Mouse (Mus musculus): ENCODE data around the gene Eprs.

Eprs gene

DNA sequence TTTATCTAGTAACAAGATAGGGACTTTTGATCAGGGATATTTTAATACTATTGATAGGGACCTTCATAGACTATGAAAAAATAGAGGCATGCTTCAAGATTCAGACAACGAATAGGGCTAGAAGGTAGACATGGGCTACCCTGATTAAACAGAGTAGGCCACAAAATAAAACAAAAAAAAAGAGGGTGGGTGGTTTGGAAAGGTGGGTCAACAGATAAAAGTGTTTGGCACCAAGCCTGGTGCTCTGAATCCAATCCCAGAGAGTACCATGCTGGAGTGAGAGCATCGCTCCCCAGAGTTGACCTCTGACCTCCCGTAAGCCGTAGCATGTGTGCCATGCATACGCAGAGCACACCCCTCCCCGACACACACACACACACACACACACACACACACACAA lies 89.6 kb downstream of the Eprs start:
- DNase-seq: no peak

DNA sequence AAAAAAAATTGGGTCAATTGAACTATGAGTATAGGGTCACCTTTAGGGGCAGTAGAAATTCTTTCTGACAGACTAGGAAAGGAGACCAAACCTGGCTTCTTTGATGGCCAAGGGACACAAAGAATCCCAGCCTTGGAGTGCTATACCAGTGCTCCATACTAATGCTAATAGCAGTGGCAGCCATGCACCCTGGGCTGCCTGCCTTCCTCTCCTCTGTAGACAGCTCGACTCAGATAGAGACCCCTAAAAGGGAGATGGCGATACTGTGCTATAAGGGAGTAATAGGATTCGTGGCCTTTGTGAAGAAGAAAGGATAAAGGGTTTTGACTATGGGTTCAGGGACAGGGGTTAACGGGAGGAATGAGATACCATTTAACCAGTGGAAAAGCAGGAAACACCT lies 91.3 kb downstream of the Eprs start:
- DNase-seq: no peak

DNA sequence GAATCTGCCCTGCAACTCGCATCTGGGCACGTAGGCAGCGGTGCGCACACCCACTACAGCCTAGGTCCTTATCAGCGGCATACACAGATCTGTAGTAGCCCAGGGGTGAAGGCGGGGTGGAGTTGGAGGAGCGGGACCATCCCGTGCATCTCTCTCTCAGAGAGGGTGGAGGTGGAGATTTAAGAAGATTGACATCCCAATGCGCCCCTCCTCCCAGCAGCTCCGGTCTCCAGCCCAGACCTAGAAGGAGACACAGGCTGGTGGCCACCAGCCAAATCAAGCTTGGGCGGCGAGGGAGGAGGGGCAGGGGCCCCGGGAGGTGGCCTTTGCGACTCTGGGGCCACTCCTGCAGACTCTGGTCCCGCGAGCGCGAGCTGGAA lies 91.7 kb downstream of the Eprs start, which contains the start of gene Slc30a10:
Gene Slc30a10, plus strand, starts transcription at position 274 of the 380 bp plus-strand sequence.
- DNase-seq: peak; percentile 67

DNA sequence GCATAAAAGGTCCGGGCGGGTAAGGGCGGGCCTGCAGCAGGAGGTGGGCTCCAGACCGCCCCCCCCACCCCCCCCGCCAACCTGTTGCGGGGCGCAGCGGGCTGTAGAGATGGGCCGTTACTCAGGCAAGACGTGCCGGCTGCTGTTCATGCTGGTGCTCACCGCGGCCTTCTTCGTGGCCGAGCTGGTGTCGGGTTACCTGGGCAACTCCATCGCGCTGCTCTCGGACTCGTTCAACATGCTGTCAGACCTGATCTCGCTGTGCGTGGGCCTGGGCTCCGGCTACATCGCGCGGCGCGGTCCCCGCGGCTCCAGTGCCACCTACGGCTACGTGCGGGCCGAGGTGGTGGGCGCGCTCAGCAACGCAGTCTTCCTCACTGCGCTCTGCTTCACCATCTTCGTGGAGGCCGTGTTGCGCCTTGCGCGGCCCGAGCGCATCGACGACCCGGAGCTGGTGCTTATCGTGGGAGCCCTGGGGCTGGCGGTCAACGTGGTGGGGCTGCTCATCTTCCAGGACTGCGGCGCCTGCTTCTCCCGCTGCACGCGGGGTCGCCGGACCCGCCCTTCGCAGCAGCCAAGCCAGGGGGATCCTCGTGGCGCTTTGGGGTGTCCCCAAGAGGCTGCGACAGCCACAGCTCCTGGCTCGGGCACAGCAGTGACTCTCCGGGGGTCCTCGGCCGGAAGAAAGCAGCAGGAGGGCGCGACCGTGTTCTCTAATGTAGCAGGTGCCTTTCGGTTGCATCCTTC lies 92.3 kb downstream of the Eprs start:
- DNase-seq: peak; percentile 30

DNA sequence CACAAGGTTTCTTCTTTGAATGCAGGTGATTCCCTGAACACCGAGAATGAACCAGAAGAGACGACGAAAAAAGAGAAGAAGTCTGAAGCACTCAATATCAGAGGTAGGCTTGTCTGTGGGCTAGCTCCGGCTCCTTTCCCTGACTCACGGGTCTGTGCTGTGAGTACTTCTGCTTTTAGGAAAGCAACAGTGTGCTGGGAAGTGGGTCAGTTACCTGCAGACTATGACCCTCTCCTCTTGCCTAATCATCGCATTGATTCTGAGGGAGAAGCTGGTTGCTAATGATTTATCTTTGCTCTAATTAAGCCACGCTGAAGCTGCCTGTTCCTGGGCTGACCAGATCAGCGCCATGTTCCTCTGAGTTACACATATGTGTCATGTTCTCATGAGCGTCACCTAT lies 93.5 kb downstream of the Eprs start:
- DNase-seq: no peak

DNA sequence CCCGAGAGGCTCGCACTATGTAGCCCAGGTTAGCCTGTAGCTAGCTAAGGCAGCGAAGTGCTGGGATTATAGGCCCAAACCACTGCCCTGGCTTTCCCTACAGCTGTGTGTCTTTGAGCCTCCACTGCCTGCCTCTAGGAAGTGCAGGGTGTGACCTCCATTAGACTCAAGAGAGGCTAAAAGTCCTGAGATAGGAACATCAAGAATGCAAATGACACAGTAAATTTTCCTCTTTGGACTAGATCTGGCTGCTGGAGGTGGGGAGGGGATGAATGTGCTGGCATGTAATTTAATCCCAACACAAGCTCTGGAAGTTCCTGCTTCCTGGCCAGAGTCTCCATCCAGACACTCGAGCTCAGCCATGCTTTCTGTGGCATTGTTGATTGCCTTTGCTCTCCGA lies 97.3 kb downstream of the Eprs start:
- no peak for DNase-seq

DNA sequence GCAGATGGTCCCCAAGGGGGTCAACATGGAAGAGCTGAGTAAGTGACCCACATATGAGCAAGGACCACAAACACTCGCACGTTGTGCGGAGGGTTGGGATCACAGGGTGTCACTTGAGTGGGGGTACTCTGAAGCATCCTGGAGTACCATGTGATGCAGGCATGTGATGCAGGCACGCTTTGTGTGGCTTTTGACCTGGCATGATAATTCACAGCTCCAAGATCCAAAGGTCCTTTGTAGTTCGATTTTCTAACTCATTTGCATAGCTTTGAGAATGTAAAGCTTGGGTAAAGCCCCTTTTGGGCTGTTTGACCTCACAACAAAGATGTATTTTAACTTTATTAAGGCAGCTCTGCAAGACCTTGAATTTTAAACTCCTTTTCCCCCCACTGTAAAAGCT lies 100.0 kb downstream of the Eprs start:
- no peak for DNase-seq

DNA sequence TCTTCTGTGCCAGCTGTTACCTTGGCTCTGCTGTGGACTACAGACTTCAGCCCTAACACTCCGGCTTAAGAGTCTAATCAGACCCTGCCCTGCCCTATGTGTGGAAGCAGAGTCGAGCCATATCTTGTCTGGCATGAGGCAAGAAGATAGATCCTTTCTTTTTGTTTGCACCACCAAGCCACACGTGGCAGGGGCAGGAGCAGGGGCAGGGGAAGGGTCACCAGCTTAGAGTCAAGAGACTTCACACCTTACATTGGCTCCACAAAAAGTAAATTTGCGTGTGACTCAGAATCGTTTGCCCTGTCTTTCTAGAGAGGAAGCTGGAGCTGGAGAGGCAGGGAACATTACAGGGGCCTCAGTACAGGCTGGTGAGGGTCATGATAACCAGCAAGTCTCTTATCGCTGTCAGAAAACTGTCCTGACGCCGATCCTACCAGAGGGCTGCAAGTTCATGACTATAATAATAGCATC lies 106.7 kb downstream of the Eprs start:
- DNase-seq: no peak

DNA sequence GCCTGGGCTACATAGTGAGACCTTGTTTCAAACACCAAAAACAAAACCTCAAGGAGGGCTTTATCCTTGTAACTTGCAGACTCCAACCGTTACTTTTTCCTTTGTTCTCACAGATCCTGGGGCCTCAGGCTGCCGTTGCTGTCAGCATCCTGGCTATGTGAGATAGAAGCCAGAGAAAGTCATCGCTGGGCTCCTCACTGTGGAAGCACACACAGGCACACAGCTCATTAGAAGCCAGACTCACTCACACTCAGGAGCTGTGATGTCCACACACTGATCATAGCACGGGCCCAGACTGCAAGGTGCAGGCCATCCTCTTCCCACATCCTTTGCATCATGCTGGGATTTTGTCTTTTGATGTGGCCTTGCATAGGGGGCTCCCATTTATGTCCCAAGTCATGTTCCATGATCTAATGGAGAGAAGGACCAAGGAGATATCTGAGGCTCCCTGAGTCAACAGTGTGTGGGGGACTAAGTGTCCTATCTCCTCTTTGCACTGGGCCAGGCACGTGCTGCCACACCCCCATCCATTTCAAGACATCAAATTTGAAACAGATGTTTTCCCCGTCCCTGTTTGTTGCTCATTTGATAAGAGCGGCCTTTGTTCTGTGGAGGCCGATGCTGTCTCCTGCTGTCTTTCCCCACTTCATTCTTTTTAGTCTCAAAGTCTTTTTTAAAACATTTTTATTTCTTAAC lies 109.3 kb downstream of the Eprs start:
- DNase-seq: no peak

DNA sequence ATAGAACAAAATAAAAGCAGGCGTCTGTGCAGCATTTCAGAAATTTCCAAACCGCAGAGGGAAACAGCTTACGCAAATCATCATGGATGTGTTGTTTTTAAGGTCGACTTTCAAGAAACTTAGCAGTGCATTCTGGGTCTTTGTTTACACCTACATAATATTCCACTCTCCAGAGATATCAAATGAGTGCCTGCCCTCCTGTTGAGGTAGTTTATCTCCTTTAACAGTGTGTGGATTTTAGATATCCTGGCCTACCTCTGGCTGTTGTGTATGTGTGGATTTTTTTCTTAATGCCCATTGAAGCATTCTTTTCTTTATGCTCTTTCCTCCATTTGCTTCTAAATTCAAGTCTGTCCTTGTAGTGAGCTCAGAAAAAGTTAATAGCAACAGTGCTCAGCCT lies 109.9 kb downstream of the Eprs start:
- DNase-seq: no peak

DNA sequence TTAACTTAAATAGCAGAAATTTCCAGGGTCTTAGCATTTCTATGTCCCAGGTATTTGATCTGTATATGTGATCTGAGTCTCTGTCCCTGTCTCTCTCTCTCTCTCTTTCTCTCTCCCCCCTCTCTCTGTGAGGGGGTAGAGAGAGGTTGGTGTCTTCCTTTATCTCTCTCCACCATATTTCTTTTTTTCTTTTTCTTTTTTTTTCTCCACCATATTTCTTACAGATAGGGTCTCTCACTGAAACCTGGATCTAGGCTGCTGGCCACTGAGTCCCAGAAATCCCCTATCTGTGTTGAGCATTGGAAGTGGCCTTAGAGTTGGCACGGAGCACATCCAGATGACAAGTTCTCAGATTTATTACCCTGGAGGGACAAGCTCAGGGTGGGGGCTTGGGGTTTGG lies 110.6 kb downstream of the Eprs start:
- no peak for DNase-seq

Measured in cerebellum, adult 11-12 months (tissue).